Mouse (Mus musculus): ENCODE data around the gene Gdap1l1. TPM values are rescaled to one million over a fixed set of nuclear protein-coding genes. Genes with fewer than 3 reads are reported as not detected.

Gdap1l1 gene
- polyA plus RNA-seq, 1 experiment from 2014 or later, result 0.21 TPM

DNA sequence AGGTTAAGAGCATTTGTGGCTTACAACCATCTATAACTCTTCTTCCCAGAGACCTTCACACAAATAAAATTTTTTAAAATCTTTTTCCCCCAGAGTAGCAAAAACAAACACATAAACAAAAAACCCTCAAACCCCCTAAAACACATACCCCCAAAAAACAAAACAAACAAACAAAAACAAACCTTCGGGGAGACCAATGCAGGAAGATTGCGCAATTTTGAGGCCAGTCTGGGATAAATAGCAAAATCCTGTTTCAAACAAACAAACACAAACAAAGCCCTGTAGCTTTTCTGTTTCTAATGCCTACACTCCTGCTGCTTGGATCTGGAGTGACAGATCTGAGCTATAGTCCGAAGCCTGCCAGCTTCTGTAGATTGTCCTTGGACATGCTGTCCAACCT is 49.1 kb downstream of the Gdap1l1 start:
- Histone ChIP-seq H3K4me3 (replicated peaks) (no peak overlapping the region), H3K27me3 (peaks cover 12% of the 10 kb centered on the region), H3K27ac (replicated peaks) (no peak overlapping the region), H3K36me3 (replicated peaks) (no peaks in the 10 kb centered on the region), H3K4me2 (no peak overlapping the region), H3K9ac (no peak overlapping the region), H3K9me3 (replicated peaks) (no peaks in the 10 kb centered on the region), H3K4me1 (replicated peaks) (no peaks in the 10 kb centered on the region)
- WGBS (ENCODE audit: insufficient replicate concordance), result 55% methylated on average over 3 of the region's 3 CpGs
- no peak for ATAC-seq (ENCODE audit: insufficient read depth)

DNA sequence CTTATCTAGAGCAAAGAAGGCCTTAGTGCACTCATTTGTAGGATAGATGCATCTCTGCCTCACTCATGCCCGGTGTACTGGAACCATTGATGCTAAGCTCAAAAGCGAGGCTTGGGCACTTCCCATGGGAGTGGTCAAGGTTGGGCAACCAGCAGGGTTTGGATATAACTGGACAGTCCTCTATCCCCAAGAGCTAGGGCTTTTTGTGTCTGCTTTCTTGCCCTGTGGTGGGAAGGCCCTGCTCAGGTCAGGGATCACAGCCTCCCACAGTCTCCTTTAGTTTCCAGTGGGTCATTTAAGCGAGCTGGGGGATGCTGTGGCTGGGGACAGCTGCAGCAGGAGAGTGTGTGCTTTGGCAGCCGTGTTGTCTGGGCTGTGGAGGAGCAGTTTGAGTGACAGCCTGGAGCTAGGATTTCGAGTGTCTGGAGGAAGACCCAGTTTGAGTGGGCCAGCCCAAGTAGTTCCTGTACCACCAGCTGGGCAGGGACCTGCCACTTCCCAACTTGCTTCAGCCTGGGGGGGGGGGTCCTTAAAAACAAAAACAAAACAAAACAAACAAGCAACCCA is 51.5 kb downstream of the Gdap1l1 start:
- WGBS (ENCODE audit: insufficient replicate concordance), result 31% methylated on average over 5 of the region's 5 CpGs
- no peak for ATAC-seq (ENCODE audit: insufficient read depth)
- H3K27me3 ChIP-seq, result no peaks in the 10 kb centered on the region

DNA sequence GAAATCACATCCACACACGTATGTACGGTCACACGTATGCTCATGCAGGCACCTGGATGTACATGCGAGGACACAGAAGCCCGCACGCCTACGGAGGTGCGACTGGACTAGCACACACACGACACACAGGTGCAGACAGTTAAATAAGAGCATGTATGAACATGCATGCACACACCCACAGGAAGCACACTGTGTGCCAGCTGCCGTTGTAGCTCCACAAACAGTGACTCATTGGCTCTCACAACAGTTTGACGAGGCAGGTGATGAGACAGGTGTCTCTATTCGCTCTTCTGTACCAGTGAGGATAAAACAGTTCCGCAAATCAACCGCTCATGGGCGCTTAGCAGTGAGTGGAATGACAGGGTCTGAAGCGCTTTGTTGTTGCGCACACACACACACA is 52.4 kb downstream of the Gdap1l1 start:
- Histone ChIP-seq H3K36me3 (replicated peaks) (no peaks in the 10 kb centered on the region), H3K9me3 (replicated peaks) (no peaks in the 10 kb centered on the region), H3K9ac (no peak overlapping the region), H3K27ac (replicated peaks) (no peak overlapping the region), H3K4me2 (no peak overlapping the region), H3K4me3 (replicated peaks) (no peak overlapping the region), H3K4me1 (replicated peaks) (no peaks in the 10 kb centered on the region), H3K27me3 (no peaks in the 10 kb centered on the region)
- no peak for ATAC-seq (ENCODE audit: insufficient read depth)
- WGBS (ENCODE audit: insufficient replicate concordance), result 74% methylated on average over 17 of the region's 17 CpGs

More for the DNA sequence above, 51.5 kb downstream of the Gdap1l1 start:
- H3K9me3 ChIP-seq (replicated peaks), result no peaks in the 10 kb centered on the region
- H3K4me2 ChIP-seq, result no peak overlapping the region
- no peaks in the 10 kb centered on the region for H3K36me3 ChIP-seq (replicated peaks)
- H3K4me3 ChIP-seq (replicated peaks), result no peak overlapping the region
- H3K27ac ChIP-seq (replicated peaks), result no peak overlapping the region
- H3K9ac ChIP-seq, result no peak overlapping the region
- no peaks in the 10 kb centered on the region for H3K4me1 ChIP-seq (replicated peaks)

DNA sequence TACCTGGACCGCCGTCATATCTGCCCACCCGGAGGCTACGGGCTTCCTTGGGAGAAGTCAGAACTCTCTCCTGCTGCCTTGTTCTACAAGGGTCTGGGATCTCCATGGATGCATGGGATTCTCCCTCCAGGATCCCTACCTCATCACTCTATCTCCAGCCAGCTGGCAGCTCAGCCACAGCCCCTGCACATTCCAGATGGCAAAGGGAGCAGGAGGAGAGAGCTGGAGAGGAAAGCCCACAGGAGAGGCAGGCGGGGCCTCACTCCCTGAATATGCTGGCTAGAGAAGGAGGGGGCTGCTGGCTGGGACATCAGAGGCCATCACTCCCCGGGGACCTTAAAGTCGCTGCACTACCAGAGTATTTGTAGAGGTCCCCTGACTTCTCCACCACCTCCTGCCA is 53.1 kb downstream of the Gdap1l1 start:
- Histone ChIP-seq H3K36me3 (replicated peaks) (no peaks in the 10 kb centered on the region), H3K27ac (replicated peaks) (no peak overlapping the region), H3K9ac (no peak overlapping the region), H3K4me1 (replicated peaks) (no peaks in the 10 kb centered on the region), H3K4me3 (replicated peaks) (no peak overlapping the region), H3K4me2 (no peak overlapping the region), H3K27me3 (no peaks in the 10 kb centered on the region), H3K9me3 (replicated peaks) (no peaks in the 10 kb centered on the region)
- WGBS (ENCODE audit: insufficient replicate concordance), result 52% methylated on average over 7 of the region's 7 CpGs
- ATAC-seq (ENCODE audit: insufficient read depth), result no peak

DNA sequence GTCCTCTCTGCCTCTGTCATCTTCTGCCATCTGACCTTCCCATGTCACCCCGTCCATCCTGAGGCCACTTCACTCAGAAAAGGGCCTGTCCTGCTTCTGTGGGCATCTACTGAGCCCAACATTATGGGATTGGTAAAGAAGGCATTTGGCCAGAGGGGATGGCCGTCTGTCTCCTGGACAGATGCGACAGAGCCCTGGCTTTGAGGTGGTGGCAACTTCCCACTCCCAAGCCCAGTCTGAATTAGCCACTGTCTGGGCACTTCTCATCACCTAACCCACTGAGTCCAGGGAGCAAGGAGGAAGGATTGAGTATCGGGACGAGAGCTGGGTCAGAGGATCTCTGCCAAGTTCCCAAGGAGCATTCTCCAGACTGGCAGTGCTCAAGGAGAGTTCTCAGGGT is 53.7 kb downstream of the Gdap1l1 start, which contains the start of gene R3hdml:
Gene R3hdml (plus strand): TSS at position 301 of the 400 bp plus-strand sequence.
- no peak within 1 kb of the TSS for H3K9ac ChIP-seq
- no peaks in the 10 kb centered on the region for H3K27me3 ChIP-seq
- no peaks in the 10 kb centered on the region for H3K36me3 ChIP-seq (replicated peaks)
- no peaks in the 10 kb centered on the region for H3K4me1 ChIP-seq (replicated peaks)
- no peak for ATAC-seq (ENCODE audit: insufficient read depth)
- 60% methylated on average over 5 of the region's 5 CpGs for WGBS (ENCODE audit: insufficient replicate concordance)
- no peak within 1 kb of the TSS for H3K27ac ChIP-seq (replicated peaks)
- H3K9me3 ChIP-seq (replicated peaks), result no peaks in the 10 kb centered on the region
- H3K4me3 ChIP-seq (replicated peaks), result no peak within 1 kb of the TSS
- no peak within 1 kb of the TSS for H3K4me2 ChIP-seq

DNA sequence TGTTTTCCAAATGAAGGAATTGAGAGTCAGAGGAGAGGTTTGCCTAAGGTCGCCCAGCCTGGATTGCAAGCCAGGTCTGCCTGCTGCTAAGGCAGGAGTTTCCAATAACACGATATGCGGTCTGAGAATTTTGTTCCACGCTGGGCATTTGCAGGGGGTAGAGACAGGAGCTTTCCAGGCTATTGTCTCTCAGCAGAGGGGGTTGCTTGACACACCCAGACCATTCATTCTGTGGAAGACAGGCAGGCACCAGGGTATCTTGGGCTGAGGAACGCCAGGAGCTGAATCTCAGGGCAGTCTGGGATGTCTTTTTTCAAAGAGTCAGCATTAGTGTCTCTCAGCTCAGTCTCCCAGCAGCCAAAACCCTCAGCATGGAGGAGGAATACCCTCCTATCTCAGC is 54.8 kb downstream of the Gdap1l1 start:
- H3K9ac ChIP-seq, result no peak overlapping the region
- ATAC-seq (ENCODE audit: insufficient read depth), result no peak
- no peak overlapping the region for H3K4me3 ChIP-seq (replicated peaks)
- no peaks in the 10 kb centered on the region for H3K36me3 ChIP-seq (replicated peaks)
- no peak overlapping the region for H3K27ac ChIP-seq (replicated peaks)
- H3K27me3 ChIP-seq, result no peaks in the 10 kb centered on the region
- H3K4me2 ChIP-seq, result no peak overlapping the region
- H3K4me1 ChIP-seq (replicated peaks), result no peaks in the 10 kb centered on the region
- 32% methylated on average over 5 of the region's 5 CpGs for WGBS (ENCODE audit: insufficient replicate concordance)
- H3K9me3 ChIP-seq (replicated peaks), result no peaks in the 10 kb centered on the region

DNA sequence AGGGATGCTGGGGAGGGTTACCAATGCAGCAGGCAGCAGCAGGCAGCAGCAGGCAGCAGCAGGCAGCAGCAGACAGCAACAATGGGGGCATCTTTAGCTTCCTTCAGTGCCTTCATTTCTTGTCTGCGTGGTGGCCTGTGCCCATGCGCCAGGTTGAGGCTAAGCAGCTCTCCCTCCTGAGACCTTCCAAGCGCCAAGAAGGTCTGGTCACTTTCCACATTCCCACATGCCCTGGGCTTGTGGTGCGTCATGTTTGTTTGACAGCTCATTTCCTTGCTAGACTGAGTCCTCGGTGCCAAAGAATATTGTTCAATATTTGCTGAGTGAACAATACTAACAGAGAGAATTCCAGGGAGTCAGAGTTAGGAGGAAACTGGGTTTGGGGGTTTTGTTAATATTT is 55.7 kb downstream of the Gdap1l1 start:
- Histone ChIP-seq H3K27ac (replicated peaks) (no peak overlapping the region), H3K9me3 (replicated peaks) (no peaks in the 10 kb centered on the region), H3K4me1 (replicated peaks) (no peaks in the 10 kb centered on the region), H3K9ac (no peak overlapping the region), H3K4me3 (replicated peaks) (no peak overlapping the region), H3K27me3 (no peaks in the 10 kb centered on the region), H3K4me2 (no peak overlapping the region), H3K36me3 (replicated peaks) (no peaks in the 10 kb centered on the region)
- 38% methylated on average over 5 of the region's 5 CpGs for WGBS (ENCODE audit: insufficient replicate concordance)
- no peak for ATAC-seq (ENCODE audit: insufficient read depth)

DNA sequence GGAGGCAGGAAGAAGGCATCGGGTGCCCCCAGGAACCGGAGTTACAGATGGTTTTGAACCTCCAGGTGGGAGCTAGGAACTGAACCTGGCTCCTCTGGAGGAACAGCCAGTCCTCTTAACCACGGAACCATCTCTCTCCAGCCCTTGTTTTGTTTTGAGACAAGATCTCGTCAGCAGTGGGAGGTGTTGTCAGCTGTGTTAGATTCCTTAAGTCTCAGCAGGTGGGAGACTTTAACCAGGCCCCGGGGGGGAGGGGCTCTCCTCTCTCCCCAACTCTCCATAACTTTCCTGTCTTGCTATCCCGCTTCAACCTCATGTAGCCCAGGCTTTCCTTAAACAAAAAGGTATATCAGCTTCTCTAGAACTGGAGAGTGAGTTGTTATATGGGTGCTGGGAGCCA is 56.2 kb downstream of the Gdap1l1 start:
- H3K36me3 ChIP-seq (replicated peaks), result no peaks in the 10 kb centered on the region
- 34% methylated on average over 6 of the region's 6 CpGs for WGBS (ENCODE audit: insufficient replicate concordance)
- no peak overlapping the region for H3K9ac ChIP-seq
- no peak for ATAC-seq (ENCODE audit: insufficient read depth)
- no peak overlapping the region for H3K4me3 ChIP-seq (replicated peaks)
- no peak overlapping the region for H3K27ac ChIP-seq (replicated peaks)
- H3K27me3 ChIP-seq, result no peaks in the 10 kb centered on the region
- H3K9me3 ChIP-seq (replicated peaks), result no peaks in the 10 kb centered on the region
- no peak overlapping the region for H3K4me2 ChIP-seq
- H3K4me1 ChIP-seq (replicated peaks), result no peaks in the 10 kb centered on the region

DNA sequence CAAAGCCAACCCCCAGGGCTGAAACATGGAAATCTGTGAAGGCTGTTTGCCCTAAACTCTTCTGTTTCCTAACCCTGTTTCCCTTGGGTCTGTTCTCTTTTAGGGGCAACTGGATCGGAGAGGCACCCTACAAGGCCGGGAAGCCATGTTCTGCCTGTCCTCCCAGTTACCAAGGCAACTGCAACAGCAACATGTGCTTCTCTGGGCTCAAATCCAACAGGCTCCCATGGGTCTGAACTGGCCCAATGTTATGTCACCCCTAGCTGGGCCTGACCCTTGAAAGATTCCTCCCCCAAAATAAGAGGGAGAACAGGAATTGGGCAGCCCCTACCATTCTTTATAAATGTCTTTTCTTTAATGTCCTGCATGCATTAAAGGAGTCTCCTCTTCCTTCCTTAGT is 63.9 kb downstream of the Gdap1l1 start:
- H3K9me3 ChIP-seq (replicated peaks), result no peaks in the 10 kb centered on the region
- WGBS (ENCODE audit: insufficient replicate concordance), result 60% methylated on average over 2 of the region's 2 CpGs
- H3K9ac ChIP-seq, result no peak overlapping the region
- no peak overlapping the region for H3K4me2 ChIP-seq
- ATAC-seq (ENCODE audit: insufficient read depth), result no peak
- H3K36me3 ChIP-seq (replicated peaks), result no peaks in the 10 kb centered on the region
- H3K27me3 ChIP-seq, result no peaks in the 10 kb centered on the region
- no peak overlapping the region for H3K27ac ChIP-seq (replicated peaks)
- H3K4me1 ChIP-seq (replicated peaks), result no peaks in the 10 kb centered on the region
- H3K4me3 ChIP-seq (replicated peaks), result no peak overlapping the region

DNA sequence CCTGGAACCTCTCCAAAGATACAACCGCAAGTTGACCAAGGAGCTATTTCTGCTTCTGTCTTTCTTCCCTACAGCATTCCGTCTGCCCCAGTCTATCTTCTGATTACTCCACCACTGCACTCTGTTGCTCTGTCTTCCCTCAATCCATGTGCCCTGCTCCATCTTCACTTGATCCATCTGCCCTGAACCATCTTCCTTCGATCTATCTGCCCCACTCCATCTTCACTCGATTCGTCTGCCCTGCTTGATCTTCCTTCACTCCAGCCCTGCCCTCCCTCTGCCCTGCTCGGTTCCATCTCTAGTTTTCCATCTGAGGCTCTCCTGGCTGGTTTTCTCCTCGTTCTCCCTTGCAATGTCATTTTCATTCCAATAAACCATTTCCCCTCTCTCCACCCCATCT is 64.9 kb downstream of the Gdap1l1 start:
- Histone ChIP-seq H3K36me3 (replicated peaks) (no peaks in the 10 kb centered on the region), H3K27ac (replicated peaks) (no peak overlapping the region), H3K4me1 (replicated peaks) (no peaks in the 10 kb centered on the region), H3K9ac (no peak overlapping the region), H3K27me3 (no peaks in the 10 kb centered on the region), H3K4me2 (no peak overlapping the region), H3K4me3 (replicated peaks) (no peak overlapping the region), H3K9me3 (replicated peaks) (no peaks in the 10 kb centered on the region)
- 52% methylated on average over 7 of the region's 7 CpGs for WGBS (ENCODE audit: insufficient replicate concordance)
- no peak for ATAC-seq (ENCODE audit: insufficient read depth)
